Mouse (Mus musculus) layer of hippocampus, adult 9-11 months (tissue): ENCODE measurements around the gene Cma2.
"Not testable (repeated sequence)": the region's sequence is repeated elsewhere in the genome, so short reads cannot be mapped to it uniquely, and the experiment has no call there.

Source experiments
- DNase-seq: peaks from one replicate; pipeline ENCODE4 v3.0.0; 2022

The Cma2 gene

DNA sequence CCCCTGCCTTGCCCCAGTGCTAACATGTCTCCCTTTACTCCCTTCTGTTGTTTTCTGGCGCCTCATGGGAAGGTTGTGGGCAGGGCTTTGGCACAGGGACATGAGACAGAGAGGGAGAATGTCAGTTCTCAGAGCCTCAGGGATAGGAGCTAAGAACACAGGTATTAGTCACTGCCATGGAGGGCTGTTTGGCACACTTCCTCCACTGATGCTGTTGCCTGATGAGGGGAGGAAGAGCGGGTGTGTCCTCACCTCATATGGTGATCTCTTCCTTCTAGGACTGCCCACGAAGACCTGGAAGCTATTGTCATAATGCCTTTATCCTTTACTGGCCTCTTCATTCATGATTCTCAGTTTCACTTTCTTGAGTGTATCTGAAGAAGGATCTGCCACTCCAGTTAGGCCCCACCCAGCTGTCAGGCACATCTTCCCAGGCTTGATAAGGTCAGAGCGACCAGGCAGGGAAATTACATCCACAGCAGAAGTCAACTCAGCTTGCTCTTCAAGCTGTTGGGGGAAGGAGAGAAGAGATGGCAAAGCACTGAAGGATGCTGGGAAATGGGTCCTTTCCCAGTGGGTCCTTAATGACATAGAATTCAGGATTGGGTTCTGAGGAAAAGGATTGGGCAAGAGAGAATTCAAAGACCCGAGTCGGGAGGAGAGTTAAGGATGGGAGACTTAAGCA is at the start of gene Cma2:
TSS of gene Cma2 (plus strand) at position 635 of the 685 bp plus-strand sequence.
- DNase-seq = no peak

- DNase-seq = no peak
Measured at GRCm38 (mm10) chr14:55905518-55905917, 45.3 kb upstream of the Cma2 start.

- no peak for DNase-seq
Measured at GRCm38 (mm10) chr14:55913406-55913805, 37.4 kb upstream of the Cma2 start.

DNA sequence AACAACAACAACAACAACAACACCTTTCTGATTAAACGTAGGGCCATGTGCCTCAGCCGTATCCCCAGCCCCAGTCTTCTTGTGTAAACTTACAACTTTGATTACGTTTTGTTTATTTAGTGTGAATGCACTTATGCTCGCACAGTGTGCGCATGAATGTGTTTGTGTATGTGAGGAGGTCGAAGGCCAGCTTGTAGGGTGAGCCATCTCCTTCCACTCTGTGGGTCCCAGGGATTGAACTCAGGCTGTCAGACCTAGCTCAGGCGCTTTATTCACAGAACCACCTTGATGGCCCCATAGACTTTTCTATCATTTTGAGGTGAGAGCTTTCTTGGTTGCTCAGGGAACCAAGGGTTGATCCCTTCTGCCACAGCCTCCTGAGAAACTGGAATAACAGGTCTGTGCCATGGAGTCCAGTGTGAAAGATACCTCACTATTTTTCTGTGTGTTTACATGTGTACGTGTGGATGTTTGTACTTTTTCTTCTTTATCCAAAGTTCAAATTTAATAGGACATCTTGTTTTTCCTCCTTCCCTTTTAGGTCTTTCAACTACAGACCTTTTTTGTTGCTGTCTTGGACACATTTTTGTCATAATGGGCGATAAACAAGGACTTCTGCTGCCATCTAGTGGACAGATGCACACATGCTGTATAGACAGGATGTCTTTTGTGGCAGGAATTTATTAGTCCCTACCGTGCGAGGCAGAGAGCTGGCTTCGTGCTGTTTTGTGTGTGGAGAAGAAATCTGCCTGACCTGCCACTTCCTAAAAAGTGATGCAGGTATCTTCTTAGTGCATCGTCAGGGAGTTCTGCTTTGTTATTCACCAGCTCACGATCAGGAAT is 32.3 kb upstream of the Cma2 start:
- DNase-seq = peak; percentile 78

DNA sequence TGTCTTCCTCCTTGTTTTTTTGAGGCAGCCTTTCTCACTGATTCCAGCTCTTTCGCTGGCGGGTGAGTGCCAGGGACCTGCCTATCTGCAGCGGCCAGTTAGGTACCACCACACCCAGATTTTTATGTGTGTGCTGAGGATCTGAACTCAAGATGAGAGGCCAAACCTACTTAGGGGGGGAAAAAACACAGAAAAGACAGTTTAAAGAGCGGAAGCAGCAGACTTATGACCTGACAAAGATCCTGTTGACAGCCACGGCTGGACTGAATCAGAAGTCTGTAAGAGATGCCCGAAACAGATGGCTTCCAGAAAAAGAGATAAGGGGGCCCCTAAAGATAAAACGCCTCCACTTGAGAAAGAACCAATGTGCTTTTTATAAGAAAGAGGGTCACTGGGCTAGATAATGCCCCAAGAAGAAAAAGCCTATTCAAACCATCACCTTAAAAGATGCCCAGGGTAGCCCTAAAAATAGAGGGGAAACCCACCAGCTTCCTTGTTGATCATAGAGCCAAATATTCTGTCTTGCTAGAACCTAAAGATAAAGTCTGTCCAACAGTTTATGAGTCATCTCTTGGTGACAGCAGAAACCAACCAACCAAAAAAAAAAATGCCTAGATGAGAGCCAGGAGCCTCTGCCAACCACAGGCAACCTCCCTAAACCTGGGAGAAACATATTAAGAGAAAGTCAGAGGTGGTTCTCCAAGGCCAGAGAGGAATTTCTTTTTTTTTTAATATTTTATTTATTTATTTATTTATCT is 28.1 kb upstream of the Cma2 start:
- DNase-seq = no peak

DNA sequence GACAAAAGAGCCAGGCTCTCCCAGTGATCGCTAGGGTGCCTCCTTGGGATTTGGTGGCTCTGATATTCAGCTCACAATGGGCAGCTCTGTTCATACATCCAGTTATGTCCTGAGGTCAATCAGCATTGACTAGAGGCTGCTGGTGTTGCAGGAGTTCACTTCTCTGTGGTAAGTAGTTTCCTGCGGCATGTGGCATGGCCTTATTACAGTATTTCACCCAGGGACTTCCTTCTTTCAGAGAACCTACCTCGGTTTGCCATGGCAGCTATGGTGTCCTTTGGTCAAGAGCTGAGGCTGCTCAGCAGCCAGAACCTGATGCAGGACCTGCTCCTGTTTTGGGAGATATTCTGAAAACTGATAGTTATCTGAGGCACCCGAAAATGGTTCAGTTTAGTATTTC is 23.9 kb upstream of the Cma2 start:
- no peak for DNase-seq

DNA sequence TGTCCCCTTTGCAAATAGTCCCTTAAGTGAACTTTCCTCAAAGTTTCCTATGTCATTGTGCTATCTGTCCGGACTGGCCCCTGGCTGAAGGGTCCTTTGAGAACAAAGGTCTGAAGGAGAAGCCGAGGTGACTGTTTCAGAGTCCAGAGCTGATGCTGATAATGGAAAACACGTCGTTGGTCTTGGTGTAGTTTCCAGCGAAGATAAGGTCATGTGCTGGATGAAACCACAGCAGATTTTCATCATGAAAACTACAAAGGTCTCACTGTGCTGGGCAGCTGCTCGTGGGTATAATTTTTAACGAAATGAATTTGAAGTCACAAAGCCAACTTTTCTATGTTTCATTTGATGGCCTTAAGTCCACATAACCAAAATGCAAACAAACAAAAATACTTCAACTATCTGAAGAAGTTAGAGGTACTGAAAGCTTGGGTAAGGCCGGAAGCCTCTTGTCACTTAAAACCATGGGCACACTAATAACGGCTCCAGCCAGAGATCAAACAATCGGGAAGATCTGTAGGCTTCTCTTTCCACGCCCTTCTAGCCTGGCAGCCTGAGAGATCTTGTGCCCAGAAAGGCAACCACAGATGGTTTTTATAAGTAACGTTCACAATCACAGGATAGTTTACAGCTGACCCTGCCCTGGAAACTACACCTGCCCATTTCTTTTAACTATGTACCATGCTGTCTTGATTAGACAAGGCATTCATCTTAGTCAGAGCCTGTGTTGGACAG is 21.4 kb upstream of the Cma2 start:
- DNase-seq = no peak

DNA sequence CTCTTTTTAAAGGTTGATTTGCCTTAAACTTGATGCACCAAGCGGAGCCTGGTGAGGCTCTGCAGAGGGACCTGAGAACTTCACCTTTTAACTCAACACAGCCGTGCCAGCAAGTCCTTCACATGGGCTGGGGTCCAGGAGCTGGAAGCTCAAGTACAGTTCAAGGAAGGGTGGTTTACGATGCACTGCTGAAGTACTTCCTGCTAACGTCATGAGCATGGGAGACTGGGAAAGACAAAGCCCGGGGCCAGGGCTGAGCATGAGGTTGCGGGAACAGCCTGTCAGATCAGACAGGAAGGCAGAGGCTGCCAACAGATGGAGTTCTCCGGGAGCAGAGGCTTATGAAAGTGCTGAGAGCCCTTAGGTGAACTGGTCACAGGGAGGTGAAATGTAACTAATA is 17.2 kb upstream of the Cma2 start:
- DNase-seq = no peak

- no peak for DNase-seq
Measured at GRCm38 (mm10) chr14:55940070-55940800, 10.5 kb upstream of the Cma2 start.

GRCm38 (mm10) chr14:55943601-55944000 is 7.2 kb upstream of the Cma2 start:
- DNase-seq = no peak

- DNase-seq = no peak
Measured at GRCm38 (mm10) chr14:55944575-55944974, 6.2 kb upstream of the Cma2 start, which contains the start of gene Cma1. Cma1 (minus strand) TSS chr14:55944675.

- no peak for DNase-seq
Measured at GRCm38 (mm10) chr14:55946269-55946969, 4.4 kb upstream of the Cma2 start.

DNA sequence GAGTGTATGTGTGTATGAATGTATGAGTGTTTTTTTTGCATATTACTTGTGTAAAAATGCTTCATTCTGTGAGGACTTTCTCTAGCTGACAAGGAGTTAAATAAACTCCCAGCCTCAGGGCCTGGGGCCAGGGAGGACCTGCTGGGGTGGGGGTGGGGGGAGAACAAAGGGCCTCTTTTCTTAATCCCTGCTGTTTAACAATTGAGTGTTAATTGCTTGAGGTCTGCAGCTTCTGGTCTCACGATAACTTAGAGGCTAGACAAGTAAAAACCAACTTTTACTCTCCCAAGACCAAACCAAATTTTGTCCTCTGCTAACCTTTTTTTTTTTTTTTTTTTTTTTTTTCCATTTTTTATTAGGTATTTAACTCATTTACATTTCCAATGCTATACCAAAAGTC is 12.5 kb downstream of the Cma2 start:
- no peak for DNase-seq

GRCm38 (mm10) chr14:55963900-55964299 is 13.1 kb downstream of the Cma2 start:
- DNase-seq = not testable (repeated sequence)

DNA sequence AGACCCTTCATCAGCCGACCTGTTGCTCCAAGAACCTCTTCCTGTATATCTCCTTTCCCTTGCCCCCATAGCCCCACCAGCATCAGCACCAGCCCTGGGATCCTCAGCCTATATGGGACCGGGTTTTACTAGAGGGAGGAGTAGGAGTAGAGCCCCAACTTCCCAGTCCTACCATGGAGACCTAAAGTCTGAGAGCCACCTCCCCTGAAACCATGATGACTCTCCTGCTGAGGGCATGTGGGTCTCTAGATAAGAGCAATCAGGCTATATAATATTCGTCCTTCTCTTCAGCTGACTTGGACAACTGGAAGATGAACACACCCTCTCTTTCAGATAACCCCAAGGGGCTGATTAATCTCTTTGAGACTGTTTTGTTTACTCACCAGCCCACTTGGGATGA is 36.7 kb downstream of the Cma2 start:
- DNase-seq = not testable (repeated sequence)

DNA sequence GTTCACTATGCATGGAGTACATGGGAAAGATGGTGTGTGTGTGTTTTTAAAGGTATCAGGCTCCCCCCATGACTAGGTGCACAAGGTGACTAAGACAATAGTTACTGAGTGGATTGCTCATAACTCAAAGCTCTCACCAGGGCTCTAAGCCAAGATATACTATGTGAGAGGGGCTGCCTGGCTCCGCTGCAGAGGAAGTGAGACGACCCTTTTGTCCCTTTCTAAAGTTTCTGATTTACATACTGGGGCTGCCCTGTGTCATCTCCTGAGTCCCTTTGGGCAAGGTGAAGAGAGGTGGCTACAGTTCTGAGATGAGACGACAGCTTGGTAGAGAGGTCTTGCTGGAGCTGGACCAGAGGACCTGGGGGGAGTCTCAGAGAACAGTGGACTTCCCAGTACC is 62.4 kb downstream of the Cma2 start:
- no peak for DNase-seq

- no peak for DNase-seq
Measured at GRCm38 (mm10) chr14:56013924-56014323, 63.1 kb downstream of the Cma2 start.

DNA sequence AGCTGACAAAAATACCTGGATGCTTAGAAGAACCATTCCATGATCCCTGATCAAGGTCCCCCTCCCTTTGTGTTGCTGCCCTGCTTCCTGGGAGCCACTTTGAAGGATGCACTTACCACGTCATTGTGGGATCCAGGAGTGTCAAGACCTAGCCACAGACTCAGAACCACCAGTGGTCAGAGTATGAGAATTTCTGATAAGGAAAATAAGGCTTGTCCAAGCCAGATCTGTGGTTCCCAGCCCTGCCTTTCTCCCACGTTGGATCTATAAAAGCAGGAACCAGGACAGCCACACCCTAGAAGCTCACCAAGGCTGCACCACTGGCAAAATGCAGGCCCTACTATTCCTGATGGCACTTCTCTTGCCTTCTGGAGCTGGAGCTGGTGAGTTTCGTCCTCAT is 66.9 kb downstream of the Cma2 start, which contains the start of gene Mcpt1:
TSS of gene Mcpt1 (plus strand) at position 301 of the 400 bp plus-strand sequence.
- DNase-seq = not testable (repeated sequence)

DNA sequence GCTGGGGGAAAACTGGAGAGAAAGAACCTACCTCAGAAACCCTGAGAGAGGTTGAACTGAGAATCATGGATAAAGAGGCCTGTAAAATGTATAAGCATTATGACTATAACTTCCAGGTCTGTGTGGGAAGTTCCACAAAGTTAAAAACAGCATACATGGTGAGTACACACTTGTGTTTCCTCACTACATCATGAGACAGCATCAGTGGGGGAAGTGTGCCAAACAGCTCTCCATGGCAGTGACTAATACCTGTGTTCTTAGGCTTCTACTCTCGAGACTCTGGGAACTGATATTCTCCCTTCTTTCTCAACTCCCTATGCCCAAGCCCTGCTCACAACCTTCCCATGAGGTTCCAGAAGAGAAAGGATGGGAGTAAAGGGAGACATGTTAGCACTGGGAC is 68.7 kb downstream of the Cma2 start:
- DNase-seq = no peak

DNA sequence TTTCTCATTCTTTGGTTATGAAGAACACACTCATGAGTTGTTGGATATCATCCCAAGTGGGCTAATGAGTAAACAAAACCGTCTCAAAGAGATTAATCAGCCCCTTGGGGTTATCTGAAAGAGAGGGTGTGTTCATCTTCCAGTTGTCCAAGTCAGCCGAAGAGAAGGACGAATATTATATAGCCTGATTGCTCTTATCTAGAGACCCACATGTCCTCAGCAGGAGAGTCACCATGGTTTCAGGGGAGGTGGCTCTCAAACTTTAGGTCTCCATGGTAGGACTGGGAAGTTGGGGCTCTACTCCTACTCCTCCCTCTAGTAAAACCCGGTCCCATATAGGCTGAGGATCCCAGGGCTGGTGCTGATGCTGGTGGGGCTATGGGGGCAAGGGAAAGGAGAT is 70.5 kb downstream of the Cma2 start:
- DNase-seq = not testable (repeated sequence)
